Mouse (Mus musculus): Measurements from ENCODE around the gene Klrb1b.
A peak's percentile ranks its signal among the peaks of the same experiment; 100 is the strongest.
"Not testable (repeated sequence)": the region's sequence is repeated elsewhere in the genome, so short reads cannot be mapped to it uniquely, and the experiment has no call there.

Klrb1b gene

DNA sequence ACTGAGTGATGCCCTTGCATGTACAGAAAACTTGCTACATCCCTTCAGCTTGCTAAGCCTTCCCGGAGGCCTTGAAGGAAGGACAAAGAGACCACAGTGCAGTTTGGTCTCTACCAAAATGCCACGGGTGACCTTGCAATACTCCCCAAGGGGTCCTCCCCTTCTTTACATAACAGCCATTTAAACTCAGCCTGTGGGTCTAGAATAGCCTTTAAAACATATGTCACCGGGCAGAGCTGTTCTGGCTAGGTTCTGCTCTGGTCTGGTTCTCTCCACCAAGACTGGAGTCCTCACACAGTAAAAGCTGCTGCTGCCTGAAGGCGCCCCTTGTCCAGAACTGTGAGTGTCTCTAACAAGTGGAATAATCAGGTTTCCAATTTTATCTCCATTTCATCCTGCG, 25.4 kb downstream of the Klrb1b start:
- not testable (repeated sequence) for DNase-seq (ENCODE audit: low spot score)

DNA sequence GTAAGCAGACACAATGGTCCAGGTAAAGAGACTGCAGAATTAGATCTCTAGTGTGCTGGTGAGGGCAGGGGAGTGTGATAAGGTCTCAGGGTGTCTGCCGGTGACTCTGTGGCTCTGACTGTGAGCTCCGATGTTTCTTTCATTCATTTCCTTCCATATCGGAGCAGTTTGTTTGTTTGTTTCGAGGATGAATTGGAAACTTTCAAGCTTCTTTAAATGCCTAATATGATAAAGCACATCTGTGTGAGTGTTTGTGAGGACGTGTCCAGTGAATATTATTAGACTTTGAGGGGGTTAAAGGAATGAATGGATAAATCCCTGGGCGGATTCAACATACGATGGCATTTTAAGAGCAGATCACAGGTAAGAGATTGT, 26.2 kb downstream of the Klrb1b start:
- DNase-seq (ENCODE audit: low spot score) = no peak

DNA sequence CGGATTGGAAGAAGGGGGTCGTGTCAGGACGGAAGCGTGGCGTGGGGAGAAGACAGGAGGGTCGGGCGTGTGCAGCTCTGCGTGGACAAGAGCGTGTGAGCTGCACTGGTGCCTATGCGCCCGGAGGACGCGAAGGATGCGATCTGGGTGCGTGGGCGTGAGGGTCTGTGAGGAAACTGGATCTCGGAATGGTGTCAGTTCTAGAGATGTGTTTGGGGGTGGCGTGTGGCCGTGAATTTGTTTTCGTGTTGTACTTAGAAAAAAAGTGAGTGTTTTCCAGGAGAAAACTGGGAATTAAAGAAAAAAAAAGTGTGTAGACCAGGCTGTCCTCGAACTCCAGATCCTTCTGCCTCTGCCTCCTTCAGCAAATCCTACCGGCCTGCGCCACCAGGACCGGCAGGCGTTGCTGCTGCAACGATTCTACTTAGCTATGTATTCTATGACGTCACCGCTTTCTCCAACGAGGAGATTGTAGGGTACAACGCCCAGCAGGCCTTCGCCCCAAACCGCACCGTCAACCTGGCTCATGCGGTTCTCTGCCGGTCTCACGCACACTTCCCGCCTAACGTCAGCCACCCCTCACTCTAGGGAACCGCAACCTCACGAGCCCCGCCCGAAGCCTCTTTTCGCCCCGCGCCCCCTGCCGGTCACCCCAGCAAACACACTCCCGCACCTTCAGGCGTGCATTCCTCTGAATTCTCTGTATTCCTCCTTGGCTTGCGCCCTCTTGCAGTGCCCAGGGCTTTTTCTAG, 26.8 kb downstream of the Klrb1b start:
- DNase-seq (ENCODE audit: low spot score) = peak; percentile 92

DNA sequence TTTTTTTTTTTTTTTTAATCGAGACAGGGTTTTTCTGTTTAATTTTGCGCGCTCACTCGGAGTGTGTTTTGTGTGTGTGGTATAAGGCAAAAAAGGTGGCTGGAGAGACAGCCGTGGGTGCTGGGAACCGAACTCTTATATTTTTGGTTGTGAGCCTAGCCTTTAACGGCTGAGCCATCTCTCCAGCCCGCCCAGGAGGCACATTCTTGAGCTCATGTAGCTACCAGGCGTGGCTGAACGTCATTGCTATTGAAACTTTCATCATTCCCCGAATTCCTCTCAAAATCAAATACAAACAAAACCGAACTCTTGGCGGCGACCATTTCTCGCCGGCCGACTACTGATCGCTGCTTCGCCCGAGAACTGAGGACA, 27.4 kb downstream of the Klrb1b start:
- peak; percentile 91 for DNase-seq (ENCODE audit: low spot score)

DNA sequence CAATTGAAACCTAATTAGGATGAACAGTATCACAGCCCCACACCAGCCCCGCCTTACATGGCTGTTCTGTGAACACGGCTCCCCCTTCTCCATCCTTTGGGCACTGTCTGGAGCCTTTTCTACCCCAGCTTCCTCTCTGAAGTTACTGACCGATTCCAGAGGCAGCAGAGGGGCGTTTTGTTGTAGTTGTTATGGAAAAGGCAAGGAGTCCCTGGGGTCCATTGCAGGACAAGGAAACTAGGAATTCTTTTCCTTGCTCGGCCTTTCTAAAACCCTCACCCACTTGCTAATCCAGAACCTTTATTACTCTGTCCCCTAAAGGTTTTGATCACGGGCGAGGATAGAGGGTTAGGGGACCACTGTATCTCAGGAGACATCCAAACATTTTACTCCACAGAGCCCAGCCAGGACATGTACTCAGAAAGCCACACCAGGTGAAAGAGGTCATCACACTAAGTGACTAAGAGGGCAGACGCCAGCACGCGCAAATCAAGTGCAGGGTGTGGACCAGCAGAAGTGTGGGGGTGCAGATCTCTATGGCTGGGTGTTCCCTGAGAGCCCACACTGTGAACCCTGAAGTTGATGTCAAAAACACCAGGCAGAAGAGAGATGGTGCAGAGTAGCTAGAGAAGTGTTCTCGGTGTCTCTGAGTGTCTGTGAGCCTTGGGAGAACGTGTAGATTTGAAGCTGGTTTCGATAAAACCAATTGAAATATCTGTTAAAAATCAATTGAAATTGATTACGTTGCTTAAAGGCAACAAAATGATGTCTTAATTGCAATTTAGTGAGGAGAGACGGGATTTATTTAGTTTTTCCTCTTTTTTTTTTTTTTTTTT, 28.0 kb downstream of the Klrb1b start:
- DNase-seq (ENCODE audit: low spot score) = peak; percentile 55

DNA sequence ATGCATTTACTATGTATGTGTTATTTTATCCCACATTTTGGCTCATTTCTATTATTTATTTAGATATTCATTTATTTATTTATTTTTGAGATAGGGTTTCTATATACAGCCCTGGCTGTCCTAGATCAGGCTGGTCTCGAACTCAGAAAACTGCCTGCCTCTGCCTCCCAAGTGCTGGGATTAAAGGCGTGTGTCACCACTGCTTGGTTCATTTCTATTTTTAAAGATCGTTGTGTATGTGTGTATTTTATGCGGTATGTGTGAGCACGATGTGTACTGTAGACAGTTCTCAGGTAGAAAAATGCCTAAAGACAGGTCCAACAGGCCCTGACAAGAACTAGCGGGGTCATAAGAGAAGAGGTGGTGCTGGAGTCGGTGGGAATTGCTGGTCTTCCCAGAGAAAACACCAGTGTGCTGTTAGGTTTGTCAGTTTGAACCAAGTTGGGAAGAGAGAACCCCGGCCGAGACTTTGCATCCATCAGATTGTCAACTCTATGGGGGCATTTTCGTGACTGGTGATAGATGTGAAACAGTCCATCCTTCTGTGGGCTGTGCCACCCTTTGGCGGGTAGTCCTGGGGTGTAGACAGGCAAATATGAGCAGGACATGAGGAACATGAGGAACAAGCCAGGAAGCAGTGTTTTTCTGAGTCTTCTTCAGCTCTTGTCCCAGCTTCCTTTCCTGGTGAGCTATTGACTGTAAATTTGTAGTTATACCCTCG, 28.8 kb downstream of the Klrb1b start:
- peak; percentile 15 for DNase-seq (ENCODE audit: low spot score)

DNA sequence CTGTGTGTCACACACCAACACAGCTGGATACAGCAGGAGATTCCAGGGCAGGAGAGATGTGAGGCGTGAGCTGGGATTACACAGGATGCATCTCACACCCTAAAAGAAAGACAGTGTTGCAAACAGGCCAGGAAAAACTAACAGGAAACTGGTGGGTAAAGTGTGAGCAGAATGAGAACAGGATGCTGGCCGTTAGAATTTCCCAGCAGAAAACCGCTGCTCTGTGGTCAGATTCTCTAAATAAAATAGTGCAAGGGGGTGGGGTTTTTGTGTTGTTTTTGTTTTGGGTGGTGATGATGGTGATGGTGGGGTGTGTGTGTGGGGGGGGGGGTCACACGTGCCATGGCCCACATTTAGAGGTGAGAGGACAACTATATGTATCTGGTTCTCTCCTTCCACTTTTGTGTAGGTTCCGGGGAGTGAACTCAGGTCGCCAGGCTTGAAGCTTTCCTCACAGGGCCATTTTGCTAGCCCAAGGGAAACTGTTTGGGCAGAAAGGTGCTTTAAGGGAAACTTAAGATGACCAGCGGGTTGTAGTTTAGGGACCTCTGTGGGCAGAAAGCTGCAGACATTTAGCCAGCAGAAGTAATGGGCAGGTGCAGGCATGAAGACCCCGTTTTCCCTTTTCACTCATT, 29.7 kb downstream of the Klrb1b start:
- DNase-seq (ENCODE audit: low spot score) = no peak

DNA sequence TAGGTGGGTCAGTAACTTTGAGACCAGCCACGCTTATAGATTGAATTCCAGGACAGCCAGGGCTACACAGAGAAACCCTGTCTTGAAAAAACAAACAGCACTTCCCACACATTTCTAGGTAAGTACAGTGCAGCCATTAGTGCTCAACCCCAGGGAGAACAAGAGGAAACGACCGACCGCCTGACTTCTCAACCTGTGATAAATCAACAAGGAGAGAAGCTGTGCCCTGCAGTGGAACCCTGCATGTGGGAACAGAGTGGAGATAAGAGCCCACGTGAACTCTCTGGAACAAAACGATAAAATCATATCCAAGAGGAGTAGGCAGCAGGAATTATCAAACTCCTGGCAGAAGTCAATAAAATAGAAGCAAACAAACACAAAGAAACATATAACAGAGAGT, 32.4 kb downstream of the Klrb1b start:
- DNase-seq (ENCODE audit: low spot score) = no peak

DNA sequence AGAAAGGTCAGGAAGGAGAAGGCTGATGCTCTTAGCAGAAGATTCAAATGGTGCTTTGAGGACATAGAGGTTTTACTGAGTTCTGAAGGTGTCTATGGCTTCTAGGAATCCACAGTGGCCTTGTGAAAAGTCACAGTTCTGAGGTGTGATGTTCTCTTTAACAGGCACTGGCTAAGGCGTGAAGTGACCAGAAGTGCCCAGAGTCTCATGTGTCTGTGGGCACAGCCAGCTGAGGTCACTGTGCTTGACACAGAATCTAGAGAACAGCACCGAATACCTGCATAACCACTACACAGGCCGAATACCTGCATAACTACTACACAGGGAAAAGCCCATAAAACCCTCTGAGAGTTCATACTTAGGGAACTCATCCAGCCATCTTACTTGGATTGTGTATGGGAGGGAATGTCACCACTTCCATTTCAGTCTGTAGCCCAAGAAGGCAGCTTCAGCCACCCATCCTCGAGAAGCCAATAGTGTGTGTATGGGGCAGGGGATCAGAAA, 35.6 kb downstream of the Klrb1b start:
- not testable (repeated sequence) for DNase-seq (ENCODE audit: low spot score)

DNA sequence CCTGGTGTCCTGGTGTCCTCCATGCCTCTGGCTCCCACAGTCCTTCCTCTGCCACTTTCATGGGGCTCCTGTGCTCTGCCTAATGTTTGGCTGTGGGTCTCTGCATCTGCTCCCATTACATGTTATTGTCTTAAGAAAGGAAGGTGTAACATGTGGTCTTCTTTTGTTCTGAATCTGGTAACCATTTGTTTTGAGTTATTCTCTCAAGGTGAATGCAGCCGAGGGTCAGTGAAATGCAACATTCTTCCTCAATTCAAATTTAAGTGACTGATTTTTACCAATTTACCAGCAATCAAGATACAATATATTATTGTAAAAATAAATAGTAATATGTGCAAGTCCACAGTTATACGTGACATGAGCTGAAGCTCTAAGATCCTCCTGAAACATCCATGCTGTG, 37.0 kb downstream of the Klrb1b start, which contains the start of gene Klrb1c:
Gene Klrb1c, minus strand, starts transcription at position 101 of the 400 bp plus-strand sequence.
- DNase-seq (ENCODE audit: low spot score) = no peak

DNA sequence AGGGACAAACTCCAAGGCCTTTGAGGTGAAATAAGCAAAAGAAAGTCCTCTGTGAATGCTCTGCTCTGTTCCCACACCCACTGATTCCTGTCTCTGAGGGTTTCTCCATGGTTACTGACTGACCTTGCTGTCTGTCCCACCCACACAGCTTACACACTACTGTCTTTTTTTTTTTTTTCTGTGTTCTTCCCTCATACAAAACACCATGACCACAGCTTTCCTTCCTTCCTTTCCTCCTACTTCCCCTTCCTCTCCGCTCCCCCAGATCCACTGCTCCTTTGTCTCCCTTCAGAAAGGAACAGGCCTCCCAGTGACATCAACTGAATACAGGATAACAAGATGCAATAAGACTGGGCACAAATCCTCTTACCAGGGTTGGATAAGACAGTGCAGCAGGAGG, 37.6 kb downstream of the Klrb1b start:
- DNase-seq (ENCODE audit: low spot score) = no peak

DNA sequence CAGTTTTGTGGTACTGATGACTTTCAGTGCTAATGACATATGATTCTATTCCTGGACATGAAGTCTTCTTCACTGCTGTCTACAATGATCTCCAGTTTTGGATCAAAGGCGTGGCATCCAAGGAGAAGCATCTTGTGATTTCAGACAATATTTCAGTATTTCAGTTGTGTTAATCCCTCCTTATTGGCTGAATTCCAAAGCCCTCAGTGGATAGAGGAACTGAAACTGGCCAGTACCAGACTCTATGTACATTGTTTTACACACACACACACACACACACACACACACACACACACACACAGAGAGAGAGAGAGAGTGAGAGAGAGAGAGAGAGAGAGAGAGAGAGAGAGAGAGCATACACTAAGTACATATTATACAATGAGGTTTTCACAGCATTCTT, 39.7 kb downstream of the Klrb1b start:
- DNase-seq (ENCODE audit: low spot score) = not testable (repeated sequence)

DNA sequence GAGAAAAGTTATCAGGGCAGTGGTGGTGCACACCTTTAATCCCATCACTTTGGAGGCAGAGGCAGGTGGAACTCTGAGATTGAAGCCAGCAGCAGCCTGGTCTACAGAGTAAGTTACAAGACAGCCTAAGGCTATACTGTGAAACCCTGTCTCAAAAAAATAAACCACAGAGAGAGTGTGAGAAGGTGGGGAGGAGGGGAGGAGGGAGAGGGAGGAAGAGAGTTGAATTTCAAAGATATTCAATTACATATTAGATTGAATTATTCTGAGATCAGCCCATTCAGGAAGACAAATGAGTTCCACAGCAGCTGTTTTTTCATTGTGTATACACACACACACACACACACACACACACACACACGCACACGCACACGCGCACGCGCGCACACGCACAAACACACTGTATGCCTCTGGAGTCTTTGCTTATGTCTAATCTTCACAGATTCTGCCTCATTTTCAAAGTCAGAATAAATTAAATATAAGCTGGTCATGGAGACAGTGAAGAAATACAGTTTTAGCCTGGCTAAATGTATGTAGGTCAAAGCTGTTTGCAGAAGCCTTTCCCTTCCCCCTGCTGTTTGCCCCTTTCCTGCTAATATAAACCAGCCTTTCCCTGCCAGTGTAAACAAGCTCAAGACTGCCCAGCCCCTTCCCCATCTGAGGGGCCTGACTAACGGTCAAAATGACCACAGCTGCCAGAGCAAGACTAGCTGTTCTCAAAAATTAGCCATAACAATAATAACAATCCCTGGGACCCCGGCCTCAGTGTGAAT, 56.5 kb downstream of the Klrb1b start:
- DNase-seq (ENCODE audit: low spot score) = peak; percentile 67

DNA sequence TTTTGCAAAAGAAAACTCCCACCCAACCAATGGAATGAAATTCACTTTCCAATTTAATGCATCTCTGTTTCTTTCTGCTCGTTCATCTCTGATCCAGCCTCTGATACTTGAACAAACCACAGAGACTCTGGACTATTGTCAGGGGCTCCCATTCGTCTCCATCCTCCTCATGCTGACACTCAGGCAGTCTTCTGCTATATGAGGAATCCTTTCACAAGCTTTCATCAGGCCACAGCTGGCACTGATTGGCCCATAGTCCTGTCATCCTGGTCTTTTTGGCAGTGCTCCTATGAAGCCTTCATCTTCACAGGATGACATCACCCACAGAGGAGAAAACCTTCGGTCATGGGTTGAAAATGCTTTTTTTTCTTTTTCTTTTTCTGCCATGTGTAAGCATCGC, 58.1 kb downstream of the Klrb1b start:
- no peak for DNase-seq (ENCODE audit: low spot score)

DNA sequence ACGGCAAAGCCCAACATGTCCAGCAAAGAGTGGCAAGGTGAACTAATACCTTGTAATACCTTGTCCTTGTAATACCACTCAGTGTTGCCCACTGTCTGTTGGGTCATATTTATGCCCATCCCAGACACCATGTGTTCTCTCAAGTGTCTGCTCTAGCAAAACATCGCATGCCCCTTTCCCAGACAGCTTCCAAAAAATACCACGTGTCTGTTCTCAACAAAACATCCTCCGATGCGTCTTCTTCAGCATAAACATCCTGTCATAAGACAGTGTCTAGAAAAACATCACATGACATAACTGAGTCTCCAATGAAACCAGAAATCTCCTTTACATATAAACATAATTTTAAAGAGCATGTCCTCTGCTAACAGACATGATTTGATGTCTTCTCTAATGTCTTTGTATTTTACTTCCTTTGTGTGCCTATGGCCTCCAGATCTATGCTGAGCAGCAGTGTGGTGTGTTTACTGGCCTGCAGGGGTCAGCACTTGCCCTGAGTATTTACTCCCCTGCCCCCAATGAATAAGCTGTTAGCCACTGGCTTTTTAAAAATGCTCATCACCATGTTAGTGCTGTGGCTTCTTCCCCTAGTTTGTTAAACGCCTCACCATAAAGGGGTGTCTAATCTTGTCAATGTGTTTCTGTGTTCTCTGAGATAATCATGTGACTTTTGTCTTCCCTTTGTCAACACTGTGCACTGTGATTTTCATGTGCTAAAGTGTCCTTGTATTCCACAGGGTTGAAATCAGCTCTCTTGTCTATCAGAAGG, 59.5 kb downstream of the Klrb1b start:
- peak; percentile 84 for DNase-seq (ENCODE audit: low spot score)

DNA sequence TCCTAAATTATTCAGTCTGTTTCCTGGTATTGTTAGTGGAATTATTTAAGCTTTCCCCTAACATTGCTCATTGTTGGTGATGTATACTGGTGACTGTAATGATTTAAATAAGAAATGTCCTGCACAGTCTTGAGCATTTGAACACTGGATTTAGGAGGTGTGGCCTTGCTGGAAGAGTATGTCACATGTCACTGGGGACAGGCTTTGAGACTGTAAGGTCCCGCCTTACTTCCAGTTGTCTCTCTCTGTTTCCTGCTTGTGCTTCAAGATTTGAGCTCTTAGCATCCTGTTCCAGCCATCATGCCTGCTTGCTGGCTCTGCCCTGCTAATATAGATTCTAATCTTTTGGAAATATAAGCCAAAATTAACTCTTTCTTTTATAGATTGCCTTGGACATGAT, 60.9 kb downstream of the Klrb1b start:
- no peak for DNase-seq (ENCODE audit: low spot score)

DNA sequence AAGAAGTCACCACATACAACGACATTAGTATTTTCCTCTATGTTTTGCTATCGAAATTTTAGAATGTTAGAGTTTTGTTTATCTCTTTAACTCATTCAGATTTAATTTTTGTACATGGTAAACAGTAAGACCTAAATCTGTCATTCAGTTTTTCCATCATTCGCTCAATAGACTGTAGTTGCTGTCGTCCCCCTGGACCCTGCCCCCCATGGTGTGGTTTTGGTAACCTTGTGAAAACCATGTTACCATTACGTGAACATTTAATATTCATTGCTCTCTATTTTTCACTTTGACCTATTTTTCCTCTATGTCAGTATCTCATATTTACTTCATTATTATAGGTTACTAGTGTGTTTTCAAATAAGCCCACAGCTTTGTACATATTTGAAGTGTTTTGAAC, 61.5 kb downstream of the Klrb1b start:
- peak; percentile 14 for DNase-seq (ENCODE audit: low spot score)

DNA sequence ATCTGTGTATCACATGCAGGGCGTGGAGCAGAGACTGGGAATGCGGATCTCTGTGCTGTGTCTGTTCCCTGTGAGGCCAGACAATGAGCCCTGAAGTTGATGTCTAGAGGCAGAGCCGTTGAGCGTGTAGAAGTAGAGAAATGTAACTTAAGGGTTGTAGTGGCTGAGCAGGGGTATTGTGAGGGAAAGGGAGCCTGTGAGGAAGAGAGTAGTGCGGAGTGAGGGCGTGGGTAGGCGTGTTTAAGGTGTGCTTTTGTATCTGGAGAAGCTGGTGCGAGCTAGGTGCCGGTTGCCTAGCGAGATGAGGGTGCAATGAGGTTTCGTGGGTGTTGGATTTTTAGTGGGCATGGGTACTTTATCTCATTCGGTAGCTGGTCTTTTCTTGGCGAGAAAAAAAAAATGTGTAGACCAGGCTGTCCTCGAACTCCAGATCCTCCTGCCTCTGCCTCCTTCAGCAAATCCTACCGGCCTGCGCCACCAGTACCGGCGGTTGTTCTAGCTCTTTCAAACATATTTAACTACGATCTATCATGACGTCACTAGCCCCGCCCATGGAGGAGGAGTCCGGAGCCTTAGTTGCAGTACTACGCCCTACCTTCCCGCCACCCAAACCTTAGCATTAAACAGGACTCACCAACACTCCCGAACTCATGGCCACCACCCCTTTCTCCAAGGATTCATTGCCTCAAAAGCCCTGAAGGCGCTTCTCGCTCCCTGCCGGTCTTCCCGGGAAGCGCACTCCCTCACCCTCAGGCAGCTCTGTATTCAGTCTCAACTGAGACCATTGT, 62.2 kb downstream of the Klrb1b start:
- DNase-seq (ENCODE audit: low spot score) = peak; percentile 98

All from embryo, embryonic 10.5 days (tissue).